Mouse (Mus musculus): ENCODE measurements around the gene Plcg1. TPM values are rescaled to one million over a fixed set of nuclear protein-coding genes. Genes with fewer than 3 reads are reported as not detected.

Plcg1 gene
- polyA plus RNA-seq (2014; fragmentation: Nextera tagmentation; extraction: Ambion mirVana): 32.9 and 60.3 TPM in 2 replicates

GRCm38 (mm10) chr2:160731117-160731838 is at the start of gene Plcg1:
Gene Plcg1, plus strand, starts transcription at chr2:160731300.
- peaks cover 35% of the 10 kb centered on the region for H3K4me1 ChIP-seq (ENCODE audit: control insufficient read depth, insufficient read depth, low read length)

GRCm38 (mm10) chr2:160700271-160700670 is 30.8 kb upstream of the Plcg1 start:
- H3K4me2 ChIP-seq (replicated peaks; ENCODE audit: low read depth, low read length): no peak overlapping the region
- no peak for ATAC-seq (ENCODE audit: low FRiP score, low TSS enrichment)
- no peak overlapping the region for H3K9ac ChIP-seq (ENCODE audit: low read depth, low read length)
- WGBS: 83% methylated on average over 5 of the region's 5 CpGs
- no peak overlapping the region for H3K4me3 ChIP-seq (ENCODE audit: low read length)
- H3K9me3 ChIP-seq (ENCODE audit: control insufficient read depth, low read length): no peaks in the 10 kb centered on the region
- no peak overlapping the region for H3K27ac ChIP-seq (ENCODE audit: low read depth, low read length)
- H3K27me3 ChIP-seq (ENCODE audit: control insufficient read depth, insufficient read depth, low read length): no peaks in the 10 kb centered on the region
- H3K36me3 ChIP-seq (ENCODE audit: control insufficient read depth, insufficient read depth, low read length): peaks cover 74% of the 10 kb centered on the region
- H3K4me1 ChIP-seq (ENCODE audit: control insufficient read depth, insufficient read depth, low read length): no peaks in the 10 kb centered on the region

More at GRCm38 (mm10) chr2:160731117-160731838, at the start of gene Plcg1:
- H3K36me3 ChIP-seq (ENCODE audit: control insufficient read depth, insufficient read depth, low read length): peaks cover 20% of the 10 kb centered on the region
- H3K4me3 ChIP-seq (ENCODE audit: low read length): peak within 1 kb of the TSS; percentile 72
- H3K9ac ChIP-seq (ENCODE audit: low read depth, low read length): peak within 1 kb of the TSS; percentile 93
- no peaks in the 10 kb centered on the region for H3K9me3 ChIP-seq (ENCODE audit: control insufficient read depth, low read length)
- ATAC-seq (ENCODE audit: low FRiP score, low TSS enrichment): peak; percentile 95
- peak within 1 kb of the TSS; percentile 91 for H3K27ac ChIP-seq (ENCODE audit: low read depth, low read length)
- WGBS: under 1% methylated on average over 82 of the region's 99 CpGs
- H3K4me2 ChIP-seq (replicated peaks; ENCODE audit: low read depth, low read length): peak within 1 kb of the TSS; percentile 91
- no peaks in the 10 kb centered on the region for H3K27me3 ChIP-seq (ENCODE audit: control insufficient read depth, insufficient read depth, low read length)

DNA sequence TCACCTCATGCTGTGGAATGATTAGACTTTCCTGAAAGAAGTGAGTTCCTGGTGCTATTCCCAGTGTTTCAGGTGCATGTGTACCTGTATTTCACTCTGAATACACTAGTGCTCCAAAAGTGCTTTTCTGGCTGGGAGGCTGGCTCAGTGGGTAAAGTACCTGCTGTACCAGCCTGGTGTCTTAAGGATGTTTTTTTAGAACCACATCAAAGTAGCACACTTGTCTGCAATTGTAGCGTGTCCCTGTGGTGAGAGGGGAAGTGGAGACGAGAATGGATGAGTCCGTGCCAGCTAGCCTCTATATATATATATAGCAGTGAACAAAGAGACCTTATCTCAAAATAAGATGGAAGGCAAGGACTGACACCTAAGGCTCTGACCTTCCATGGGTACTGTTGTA is 29.5 kb upstream of the Plcg1 start:
- WGBS: 85% methylated on average over 3 of the region's 3 CpGs

GRCm38 (mm10) chr2:160702824-160703223 is 28.3 kb upstream of the Plcg1 start:
- no peak for ATAC-seq (ENCODE audit: low FRiP score, low TSS enrichment)
- Histone ChIP-seq H3K4me1 (ENCODE audit: control insufficient read depth, insufficient read depth, low read length) (no peaks in the 10 kb centered on the region), H3K27ac (ENCODE audit: low read depth, low read length) (no peak overlapping the region), H3K27me3 (ENCODE audit: control insufficient read depth, insufficient read depth, low read length) (no peaks in the 10 kb centered on the region), H3K9me3 (ENCODE audit: control insufficient read depth, low read length) (no peaks in the 10 kb centered on the region), H3K9ac (ENCODE audit: low read depth, low read length) (no peak overlapping the region), H3K4me2 (replicated peaks; ENCODE audit: low read depth, low read length) (no peak overlapping the region), H3K36me3 (ENCODE audit: control insufficient read depth, insufficient read depth, low read length) (peaks cover 85% of the 10 kb centered on the region), H3K4me3 (ENCODE audit: low read length) (no peak overlapping the region)

More for the DNA sequence above, 29.5 kb upstream of the Plcg1 start:
- Histone ChIP-seq H3K4me3 (ENCODE audit: low read length) (no peak overlapping the region), H3K27ac (ENCODE audit: low read depth, low read length) (no peak overlapping the region), H3K9ac (ENCODE audit: low read depth, low read length) (no peak overlapping the region), H3K4me2 (replicated peaks; ENCODE audit: low read depth, low read length) (no peak overlapping the region), H3K4me1 (ENCODE audit: control insufficient read depth, insufficient read depth, low read length) (no peaks in the 10 kb centered on the region), H3K9me3 (ENCODE audit: control insufficient read depth, low read length) (no peaks in the 10 kb centered on the region), H3K36me3 (ENCODE audit: control insufficient read depth, insufficient read depth, low read length) (peaks cover 80% of the 10 kb centered on the region), H3K27me3 (ENCODE audit: control insufficient read depth, insufficient read depth, low read length) (no peaks in the 10 kb centered on the region)
- ATAC-seq (ENCODE audit: low FRiP score, low TSS enrichment): no peak

- ATAC-seq (ENCODE audit: low FRiP score, low TSS enrichment): no peak
- Histone ChIP-seq H3K4me1 (ENCODE audit: control insufficient read depth, insufficient read depth, low read length) (no peaks in the 10 kb centered on the region), H3K27me3 (ENCODE audit: control insufficient read depth, insufficient read depth, low read length) (no peaks in the 10 kb centered on the region), H3K9ac (ENCODE audit: low read depth, low read length) (no peak overlapping the region), H3K4me2 (replicated peaks; ENCODE audit: low read depth, low read length) (no peak overlapping the region), H3K27ac (ENCODE audit: low read depth, low read length) (no peak overlapping the region), H3K9me3 (ENCODE audit: control insufficient read depth, low read length) (no peaks in the 10 kb centered on the region), H3K36me3 (ENCODE audit: control insufficient read depth, insufficient read depth, low read length) (peaks cover 80% of the 10 kb centered on the region), H3K4me3 (ENCODE audit: low read length) (no peak overlapping the region)
- 90% methylated on average over 3 of the region's 3 CpGs for WGBS
Observed at GRCm38 (mm10) chr2:160707673-160708072, 23.4 kb upstream of the Plcg1 start.

DNA sequence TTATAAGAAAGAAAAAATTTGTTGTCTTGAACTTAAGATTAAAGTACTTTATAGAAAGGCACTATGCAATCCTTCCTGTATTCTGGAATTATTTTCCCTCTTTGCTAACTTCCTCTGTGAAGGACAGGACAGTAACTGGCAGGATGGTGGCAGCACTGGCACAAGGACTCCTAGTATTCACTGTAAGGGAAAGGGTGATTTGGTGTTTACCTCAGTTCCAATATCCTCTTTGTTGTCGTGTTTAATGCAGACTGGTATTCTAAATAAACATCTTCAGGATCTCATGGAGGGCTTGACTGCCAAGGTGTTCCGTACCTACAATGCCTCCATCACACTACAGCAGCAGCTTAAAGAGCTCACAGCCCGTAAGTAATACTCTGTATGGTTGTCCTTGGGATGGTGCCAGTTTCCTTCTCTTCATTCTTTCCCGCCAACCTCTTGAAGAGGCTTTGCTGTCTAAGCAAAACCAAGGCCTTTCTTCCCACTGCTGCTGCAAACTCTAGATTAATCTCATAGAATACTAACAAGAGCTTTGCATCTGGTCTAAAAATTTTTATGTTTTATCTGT is 15.6 kb upstream of the Plcg1 start:
- no peaks in the 10 kb centered on the region for H3K4me1 ChIP-seq (ENCODE audit: control insufficient read depth, insufficient read depth, low read length)
- H3K9ac ChIP-seq (ENCODE audit: low read depth, low read length): no peak overlapping the region
- ATAC-seq (ENCODE audit: low FRiP score, low TSS enrichment): no peak
- H3K4me2 ChIP-seq (replicated peaks; ENCODE audit: low read depth, low read length): no peak overlapping the region
- H3K36me3 ChIP-seq (ENCODE audit: control insufficient read depth, insufficient read depth, low read length): peaks cover 89% of the 10 kb centered on the region
- no peak overlapping the region for H3K4me3 ChIP-seq (ENCODE audit: low read length)
- 88% methylated on average over 4 of the region's 4 CpGs for WGBS
- no peak overlapping the region for H3K27ac ChIP-seq (ENCODE audit: low read depth, low read length)
- H3K27me3 ChIP-seq (ENCODE audit: control insufficient read depth, insufficient read depth, low read length): no peaks in the 10 kb centered on the region
- no peaks in the 10 kb centered on the region for H3K9me3 ChIP-seq (ENCODE audit: control insufficient read depth, low read length)

DNA sequence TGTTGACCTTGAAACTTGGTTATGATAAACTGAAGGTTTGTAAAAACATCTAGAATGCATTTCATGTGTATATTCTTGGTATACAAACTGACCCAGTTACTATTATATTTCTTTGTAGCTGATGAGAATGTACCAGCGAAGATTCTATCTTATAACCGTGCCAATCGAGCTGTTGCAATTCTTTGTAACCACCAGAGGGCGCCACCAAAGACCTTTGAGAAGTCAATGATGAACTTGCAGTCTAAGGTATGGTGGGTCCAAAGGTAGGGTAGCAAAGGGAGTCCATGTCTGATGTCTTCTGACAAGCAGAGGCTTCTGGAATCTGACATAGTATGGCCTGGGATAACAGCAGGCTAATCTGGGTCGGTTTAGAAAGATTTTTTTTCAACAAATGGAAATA is 13.8 kb upstream of the Plcg1 start:
- Histone ChIP-seq H3K4me1 (ENCODE audit: control insufficient read depth, insufficient read depth, low read length) (no peaks in the 10 kb centered on the region), H3K9ac (ENCODE audit: low read depth, low read length) (no peak overlapping the region), H3K4me2 (replicated peaks; ENCODE audit: low read depth, low read length) (no peak overlapping the region), H3K36me3 (ENCODE audit: control insufficient read depth, insufficient read depth, low read length) (peaks cover 89% of the 10 kb centered on the region), H3K9me3 (ENCODE audit: control insufficient read depth, low read length) (no peaks in the 10 kb centered on the region), H3K4me3 (ENCODE audit: low read length) (no peak overlapping the region), H3K27me3 (ENCODE audit: control insufficient read depth, insufficient read depth, low read length) (no peaks in the 10 kb centered on the region), H3K27ac (ENCODE audit: low read depth, low read length) (no peak overlapping the region)
- ATAC-seq (ENCODE audit: low FRiP score, low TSS enrichment): no peak
- 77% methylated on average over 5 of the region's 5 CpGs for WGBS

DNA sequence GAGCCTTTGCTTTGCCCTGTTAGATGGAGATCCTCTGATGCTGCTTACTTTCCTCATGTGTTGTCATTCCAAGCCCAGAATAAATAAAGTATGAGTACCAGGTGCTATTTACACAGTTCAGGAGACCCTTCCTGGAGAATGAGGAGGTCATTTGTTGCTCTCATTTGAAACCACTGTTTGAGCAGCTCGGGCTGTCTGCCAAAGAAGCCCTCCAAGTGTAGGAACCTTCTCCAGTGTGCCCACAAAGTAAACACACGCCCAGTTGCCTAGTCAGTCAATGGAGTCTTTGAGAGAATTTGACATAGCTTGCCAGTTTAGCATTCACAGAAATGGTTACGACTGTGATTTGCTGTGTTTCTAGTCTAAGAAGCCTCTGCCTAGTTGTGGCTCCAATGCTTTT is 12.3 kb upstream of the Plcg1 start:
- no peaks in the 10 kb centered on the region for H3K27me3 ChIP-seq (ENCODE audit: control insufficient read depth, insufficient read depth, low read length)
- no peak for ATAC-seq (ENCODE audit: low FRiP score, low TSS enrichment)
- H3K27ac ChIP-seq (ENCODE audit: low read depth, low read length): no peak overlapping the region
- 93% methylated on average over 3 of the region's 3 CpGs for WGBS
- H3K9me3 ChIP-seq (ENCODE audit: control insufficient read depth, low read length): no peaks in the 10 kb centered on the region
- peaks cover 92% of the 10 kb centered on the region for H3K36me3 ChIP-seq (ENCODE audit: control insufficient read depth, insufficient read depth, low read length)
- no peak overlapping the region for H3K4me3 ChIP-seq (ENCODE audit: low read length)
- no peak overlapping the region for H3K4me2 ChIP-seq (replicated peaks; ENCODE audit: low read depth, low read length)
- no peak overlapping the region for H3K9ac ChIP-seq (ENCODE audit: low read depth, low read length)
- H3K4me1 ChIP-seq (ENCODE audit: control insufficient read depth, insufficient read depth, low read length): no peaks in the 10 kb centered on the region

DNA sequence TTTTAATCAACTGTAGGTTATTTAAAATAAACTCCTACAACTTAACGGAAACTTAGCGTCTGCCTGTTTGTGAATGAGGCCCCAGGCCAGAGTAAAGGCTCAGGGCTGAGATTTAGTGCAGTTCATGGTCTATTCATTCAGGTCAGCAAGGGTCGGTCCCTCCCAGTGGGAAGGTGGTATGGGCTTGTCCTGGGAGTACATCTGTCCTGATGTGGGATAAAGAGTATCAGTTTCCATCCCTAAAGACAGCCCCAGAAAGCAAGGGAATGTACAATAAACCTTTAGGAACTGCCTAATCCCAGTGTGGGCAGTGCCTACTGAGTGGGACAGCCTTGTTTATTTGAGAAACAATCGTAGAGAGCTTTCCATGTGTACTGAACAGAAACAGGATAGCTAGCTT is 8.4 kb upstream of the Plcg1 start:
- H3K9ac ChIP-seq (ENCODE audit: low read depth, low read length): no peak overlapping the region
- no peaks in the 10 kb centered on the region for H3K4me1 ChIP-seq (ENCODE audit: control insufficient read depth, insufficient read depth, low read length)
- H3K27me3 ChIP-seq (ENCODE audit: control insufficient read depth, insufficient read depth, low read length): no peaks in the 10 kb centered on the region
- peak; percentile 77 for ATAC-seq (ENCODE audit: low FRiP score, low TSS enrichment)
- 30% methylated on average over 4 of the region's 4 CpGs for WGBS
- peaks cover 66% of the 10 kb centered on the region for H3K36me3 ChIP-seq (ENCODE audit: control insufficient read depth, insufficient read depth, low read length)
- no peak overlapping the region for H3K4me3 ChIP-seq (ENCODE audit: low read length)
- no peaks in the 10 kb centered on the region for H3K9me3 ChIP-seq (ENCODE audit: control insufficient read depth, low read length)
- H3K27ac ChIP-seq (ENCODE audit: low read depth, low read length): no peak overlapping the region
- H3K4me2 ChIP-seq (replicated peaks; ENCODE audit: low read depth, low read length): no peak overlapping the region

All from kidney, embryonic 14.5 days (tissue).